Mouse (Mus musculus) lung, embryonic 14.5 days (tissue): Measurements from ENCODE around the gene Tdgf1. TPM values are rescaled to one million over a fixed set of nuclear protein-coding genes. Genes with fewer than 3 reads are reported as not detected.

ENCODE experiments used
- ATAC-seq: fragments of 200-750 bp; cut with Nextera tagmentation; 2 replicates; pipeline ENCODE4 v1.8.0; 2017; ENCODE audit warnings: mild to moderate bottlenecking, moderate TSS enrichment, moderate library complexity; ENCODE audit not compliant: insufficient read depth
- DNase-seq: peaks from one replicate; pipeline ENCODE4 v3.0.0-alpha.2; 2015
- H3K27ac ChIP-seq: fragments of 300-500 bp; sonication (generic); 2 replicates; pipeline ENCODE4 v1.5.1; 2014; ENCODE audit warnings: low read depth, mild to moderate bottlenecking, moderate library complexity
- H3K27me3 ChIP-seq: fragments of 300-500 bp; sonication (generic); 2 replicates; pipeline ENCODE4 v1.6.1; 2014; ENCODE audit warnings: low read length, control low read depth; ENCODE audit not compliant: insufficient read depth
- H3K36me3 ChIP-seq: fragments of 300-500 bp; sonication (generic); 2 replicates; pipeline ENCODE4 v1.6.1; 2014; ENCODE audit warnings: control low read depth; ENCODE audit not compliant: insufficient read depth
- H3K4me1 ChIP-seq: fragments of 300-500 bp; sonication (generic); 2 replicates; pipeline ENCODE4 v1.6.1; 2014; ENCODE audit warnings: antibody characterized with exemption, control low read depth; ENCODE audit not compliant: insufficient read depth
- H3K4me2 ChIP-seq: fragments of 300-500 bp; sonication (generic); 2 replicates; pipeline ENCODE4 v1.6.1; 2014; ENCODE audit warnings: mild to moderate bottlenecking
- H3K4me3 ChIP-seq: fragments of 300-500 bp; sonication (generic); 2 replicates; pipeline ENCODE4 v1.5.1; 2014; ENCODE audit warnings: low read depth, low read length
- H3K9ac ChIP-seq: fragments of 300-500 bp; sonication (generic); 2 replicates; pipeline ENCODE4 v1.6.1; 2014
- H3K9me3 ChIP-seq: fragments of 300-500 bp; sonication (generic); 2 replicates; pipeline ENCODE4 v1.6.1; 2016; ENCODE audit warnings: low read depth, low read length, control low read depth
- CTCF ChIP-seq: IDR thresholded peaks from 2 replicates; pipeline ENCODE4 v1.5.1; 2016; ENCODE audit warnings: antibody characterized with exemption, low read depth
- WGBS: fragments of 180-500 bp; shearing (Covaris S2); extraction: QIAGEN DNeasy Blood & Tissue Kit; methylation state at CpG from one replicate; pipeline ENCODE4 v1.1.7; 2014; 5-methylcytosine and 5-hydroxymethylcytosine counted together
- polyA plus RNA-seq: library from polyadenylated mRNA; unstranded; fragments of >200 nt; fragmentation: Nextera tagmentation; extraction: Ambion mirVana; gene quantifications from 2 replicates; pipeline ENCODE4 v1.2.1, GENCODE M21; 2014

Gene Tdgf1
- polyA plus RNA-seq, 1 experiment from 2014 or later, result not detected

- Histone ChIP-seq H3K27me3 (peaks cover 44% of the 10 kb centered on the region), H3K4me3 (no peak overlapping the region), H3K4me2 (no peak overlapping the region), H3K9ac (no peak overlapping the region), H3K4me1 (no peaks in the 10 kb centered on the region), H3K9me3 (no peaks in the 10 kb centered on the region), H3K36me3 (no peaks in the 10 kb centered on the region), H3K27ac (no peak overlapping the region)
- ATAC-seq (no peak), DNase-seq (no peak)
- 89% methylated on average over 3 of the region's 3 CpGs for WGBS
- TF ChIP-seq CTCF, result no peak
Measured at GRCm38 (mm10) chr9:110950109-110950508, 4.2 kb upstream of the Tdgf1 start.

GRCm38 (mm10) chr9:110948813-110949310 lies 2.9 kb upstream of the Tdgf1 start:
- no peak overlapping the region for H3K9ac ChIP-seq
- ATAC-seq (no peak), DNase-seq (no peak)
- peaks cover 49% of the 10 kb centered on the region for H3K27me3 ChIP-seq
- no peaks in the 10 kb centered on the region for H3K36me3 ChIP-seq
- 39% methylated on average over 8 of the region's 8 CpGs for WGBS
- no peak overlapping the region for H3K4me3 ChIP-seq
- H3K27ac ChIP-seq, result no peak overlapping the region
- TF ChIP-seq CTCF, result no peak
- no peak overlapping the region for H3K4me2 ChIP-seq
- H3K4me1 ChIP-seq, result no peaks in the 10 kb centered on the region
- H3K9me3 ChIP-seq, result no peaks in the 10 kb centered on the region

DNA sequence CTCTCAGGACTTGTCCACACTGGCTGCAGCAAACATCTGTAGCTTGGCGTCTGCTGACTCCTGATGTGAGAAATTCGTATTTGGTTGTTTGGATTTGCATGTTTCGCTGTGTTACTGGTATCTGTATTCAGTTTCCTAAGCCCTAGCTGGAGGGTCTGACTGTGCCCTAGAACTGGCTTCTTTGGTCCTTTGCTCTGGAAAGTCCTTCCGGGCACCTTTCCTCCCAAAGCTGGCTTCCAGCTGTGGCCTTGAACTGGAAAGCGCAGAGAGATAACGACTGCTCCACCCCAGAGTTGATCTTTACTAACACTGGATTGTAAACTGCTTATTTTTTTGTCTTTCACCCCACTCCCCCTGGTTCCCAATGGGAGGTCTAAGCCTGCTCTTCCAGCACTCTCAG lies 1.9 kb upstream of the Tdgf1 start:
- H3K4me3 ChIP-seq, result no peak overlapping the region
- H3K9ac ChIP-seq, result no peak overlapping the region
- no peak overlapping the region for H3K4me2 ChIP-seq
- H3K9me3 ChIP-seq, result no peaks in the 10 kb centered on the region
- DNase-seq, result no peak
- 45% methylated on average over 6 of the region's 6 CpGs for WGBS
- no peaks in the 10 kb centered on the region for H3K4me1 ChIP-seq
- H3K36me3 ChIP-seq, result no peaks in the 10 kb centered on the region
- H3K27me3 ChIP-seq, result peaks cover 41% of the 10 kb centered on the region
- TF ChIP-seq CTCF, result no peak
- H3K27ac ChIP-seq, result no peak overlapping the region
- ATAC-seq, result no peak

- H3K4me3 ChIP-seq, result no peak overlapping the region
- no peak overlapping the region for H3K9ac ChIP-seq
- DNase-seq, result no peak
- no peaks in the 10 kb centered on the region for H3K4me1 ChIP-seq
- no peak overlapping the region for H3K4me2 ChIP-seq
- no peak overlapping the region for H3K27ac ChIP-seq
- H3K36me3 ChIP-seq, result no peaks in the 10 kb centered on the region
- 24% methylated on average over 6 of the region's 6 CpGs for WGBS
- ATAC-seq, result no peak
- H3K9me3 ChIP-seq, result no peaks in the 10 kb centered on the region
- no peak for TF ChIP-seq CTCF
- peaks cover 35% of the 10 kb centered on the region for H3K27me3 ChIP-seq
Measured at GRCm38 (mm10) chr9:110947261-110947661, 1.3 kb upstream of the Tdgf1 start.

GRCm38 (mm10) chr9:110946548-110947044 lies 638 bp upstream of the Tdgf1 start:
- no peak for ATAC-seq
- H3K27me3 ChIP-seq, result peaks cover 34% of the 10 kb centered on the region
- H3K9me3 ChIP-seq, result no peaks in the 10 kb centered on the region
- no peaks in the 10 kb centered on the region for H3K4me1 ChIP-seq
- DNase-seq, result no peak
- no peak overlapping the region for H3K4me2 ChIP-seq
- 14% methylated on average over 20 of the region's 20 CpGs for WGBS
- no peak for TF ChIP-seq CTCF
- no peaks in the 10 kb centered on the region for H3K36me3 ChIP-seq
- no peak overlapping the region for H3K27ac ChIP-seq
- H3K9ac ChIP-seq, result no peak overlapping the region
- H3K4me3 ChIP-seq, result no peak overlapping the region

GRCm38 (mm10) chr9:110945343-110945742 lies 615 bp downstream of the Tdgf1 start:
- ATAC-seq (no peak), DNase-seq (no peak)
- no peak overlapping the region for H3K9ac ChIP-seq
- 2% methylated on average over 18 of the region's 18 CpGs for WGBS
- no peaks in the 10 kb centered on the region for H3K9me3 ChIP-seq
- H3K4me2 ChIP-seq, result no peak overlapping the region
- no peaks in the 10 kb centered on the region for H3K36me3 ChIP-seq
- no peaks in the 10 kb centered on the region for H3K4me1 ChIP-seq
- TF ChIP-seq CTCF, result no peak
- no peak overlapping the region for H3K27ac ChIP-seq
- peaks cover 34% of the 10 kb centered on the region for H3K27me3 ChIP-seq
- H3K4me3 ChIP-seq, result no peak overlapping the region

- H3K9ac ChIP-seq, result no peak overlapping the region
- ATAC-seq (peak; percentile 24; the same call in 1 of the 2 replicates), DNase-seq (peak; percentile 69)
- H3K36me3 ChIP-seq, result no peaks in the 10 kb centered on the region
- H3K27me3 ChIP-seq, result peaks cover 34% of the 10 kb centered on the region
- H3K4me3 ChIP-seq, result no peak overlapping the region
- WGBS, result 29% methylated on average over 13 of the region's 13 CpGs
- H3K4me2 ChIP-seq, result no peak overlapping the region
- H3K9me3 ChIP-seq, result no peaks in the 10 kb centered on the region
- H3K27ac ChIP-seq, result no peak overlapping the region
- TF ChIP-seq CTCF, result peak; percentile 52
- H3K4me1 ChIP-seq, result no peaks in the 10 kb centered on the region
Measured at GRCm38 (mm10) chr9:110944265-110944664, 1.7 kb downstream of the Tdgf1 start.
